Mouse (Mus musculus): ENCODE measurements around the gene Hsf4.
A peak's percentile ranks its signal among the peaks of the same experiment; 100 is the strongest.

Gene Hsf4

DNA sequence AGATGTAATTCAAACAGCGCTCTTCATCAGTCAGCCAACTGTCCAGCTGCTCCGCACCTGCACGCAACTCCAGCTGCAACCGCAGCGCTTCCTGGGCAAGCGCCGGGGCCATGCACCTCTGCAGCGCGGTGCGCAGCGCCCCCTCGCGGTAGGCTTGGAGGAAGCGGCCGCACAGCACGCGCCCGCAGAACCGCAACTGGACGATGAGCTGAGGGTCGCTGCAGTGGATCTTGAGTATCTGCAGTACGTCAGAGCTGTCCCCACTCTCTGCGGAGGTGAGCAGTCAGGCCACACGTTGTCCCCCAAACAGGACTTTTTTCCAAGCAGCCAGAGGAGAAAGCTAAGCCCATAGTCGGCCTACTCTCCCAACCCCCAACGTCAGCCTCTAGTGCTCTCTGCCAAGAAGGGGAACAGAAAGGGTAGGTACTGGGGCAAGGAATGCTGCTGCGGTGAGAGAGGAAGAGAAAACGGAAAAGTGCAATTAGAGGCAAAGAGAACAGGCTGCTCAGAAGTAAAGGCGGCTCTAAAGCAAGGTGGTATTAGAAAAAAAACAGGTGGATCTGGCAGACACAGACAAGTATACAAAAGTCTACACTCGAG, 9.8 kb upstream of the Hsf4 start:
- DNase-seq, result peak; percentile 76

- no peak for DNase-seq
Measured at GRCm38 (mm10) chr8:105260371-105261099, 9.1 kb upstream of the Hsf4 start.

GRCm38 (mm10) chr8:105261326-105261980, 8.1 kb upstream of the Hsf4 start:
- DNase-seq, result no peak

DNA sequence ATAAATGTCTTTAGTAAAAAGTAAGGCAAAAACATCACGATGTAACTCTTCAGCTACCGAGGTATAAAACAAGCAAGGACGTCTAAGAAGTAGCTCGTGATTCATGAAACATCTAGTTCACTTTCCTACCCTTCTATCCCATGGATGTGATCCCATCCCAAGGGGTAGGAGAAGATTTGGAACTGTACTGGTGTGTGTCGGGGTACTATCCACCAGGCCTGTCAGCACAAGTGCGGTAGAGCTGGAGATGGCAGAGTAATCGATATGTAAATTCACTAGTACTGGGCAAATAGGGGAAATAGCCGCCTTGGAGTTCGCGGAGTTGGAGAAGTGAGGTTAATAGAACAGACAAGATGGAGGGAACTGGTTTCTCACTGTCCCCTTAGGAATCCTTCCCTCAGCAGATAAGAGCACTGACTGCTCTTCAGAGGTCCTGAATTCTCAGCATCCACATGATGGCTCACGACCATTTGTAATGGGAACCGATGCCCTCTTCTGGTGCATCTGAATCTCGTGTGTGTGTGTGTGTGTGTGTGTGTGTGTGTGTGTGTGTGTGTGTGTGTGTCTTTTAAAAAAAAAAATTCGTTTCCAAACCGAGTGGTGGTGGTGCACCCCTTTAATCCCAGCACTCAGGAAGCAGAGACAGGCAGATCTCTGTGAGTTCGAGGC, 6.2 kb upstream of the Hsf4 start:
- no peak for DNase-seq

GRCm38 (mm10) chr8:105264024-105264982, 5.3 kb upstream of the Hsf4 start, which contains the start of the genes Tradd and Fbxl8:
Tradd (minus strand) TSS chr8:105264609.
Fbxl8 (plus strand) TSS chr8:105264648.
- peak; percentile 85 for DNase-seq

- peak; percentile 27 for DNase-seq
Measured at GRCm38 (mm10) chr8:105265128-105265527, 4.5 kb upstream of the Hsf4 start.

GRCm38 (mm10) chr8:105266775-105267174, 2.8 kb upstream of the Hsf4 start:
- no peak for DNase-seq

DNA sequence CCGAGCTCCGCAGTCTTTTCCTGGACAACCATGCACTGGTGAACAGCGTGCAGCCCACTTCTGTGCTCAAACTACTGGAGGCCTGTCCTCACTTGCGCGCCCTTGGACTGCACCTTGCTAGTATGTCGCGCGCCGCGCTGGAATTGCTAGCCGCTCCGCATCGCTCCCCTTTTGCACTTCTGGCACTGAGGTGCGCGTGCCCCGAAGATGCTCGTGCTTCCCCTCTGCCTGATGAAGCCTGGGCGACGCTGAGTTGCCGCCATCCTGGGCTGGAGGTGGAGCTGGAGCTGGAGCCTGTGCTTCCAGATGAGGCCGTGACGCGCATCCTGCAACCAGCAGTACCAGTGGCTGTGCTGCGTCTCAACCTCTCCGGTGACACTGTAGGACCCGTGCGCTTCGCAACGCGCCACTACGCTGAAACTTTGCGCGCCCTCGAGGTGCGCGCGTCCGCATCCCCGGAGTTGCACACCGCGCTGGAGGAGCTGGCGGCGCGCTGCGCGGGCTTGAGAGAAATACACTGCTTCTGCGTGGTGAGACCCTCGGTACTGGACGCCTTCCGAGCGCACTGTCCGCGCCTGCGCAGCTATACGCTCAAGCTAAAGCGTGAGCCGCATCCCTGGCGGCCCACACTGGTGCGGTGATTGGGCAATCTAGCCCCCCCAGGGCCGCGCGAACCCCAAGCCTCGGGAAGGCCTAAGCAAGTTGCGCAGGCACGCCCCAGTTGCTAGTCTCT, 1.1 kb upstream of the Hsf4 start:
- peak; percentile 30 for DNase-seq

GRCm38 (mm10) chr8:105269075-105269458, 534 bp upstream of the Hsf4 start:
- no peak for DNase-seq

- DNase-seq, result peak; percentile 8
Measured at GRCm38 (mm10) chr8:105270101-105270915, 707 bp downstream of the Hsf4 start.

- DNase-seq, result no peak
Measured at GRCm38 (mm10) chr8:105270916-105271186, 1.2 kb downstream of the Hsf4 start.

GRCm38 (mm10) chr8:105275387-105275786, 5.8 kb downstream of the Hsf4 start:
- no peak for DNase-seq

DNA sequence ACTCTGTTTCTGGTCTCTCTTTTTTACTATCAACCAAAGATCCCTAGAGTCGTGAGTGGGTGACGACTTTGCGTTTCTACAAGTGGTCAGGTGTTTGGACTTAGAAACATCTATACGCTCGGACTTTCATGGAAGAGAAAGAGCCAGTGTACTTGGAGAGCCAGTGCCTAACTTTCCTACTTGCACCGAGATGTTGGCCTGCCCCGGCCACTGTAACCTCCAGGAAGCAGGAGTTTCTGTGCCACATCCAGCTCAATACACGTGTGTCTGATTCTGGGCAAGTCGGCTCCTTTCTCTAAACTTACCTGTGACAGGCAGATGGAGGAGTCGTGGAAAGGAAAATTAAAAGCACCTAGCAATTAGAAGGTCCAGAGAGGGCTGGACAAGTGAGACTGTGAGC, 6.2 kb downstream of the Hsf4 start, which contains the start of gene Nol3:
Gene Nol3 (plus strand): TSS at position 301 of the 400 bp plus-strand sequence.
- no peak for DNase-seq

DNA sequence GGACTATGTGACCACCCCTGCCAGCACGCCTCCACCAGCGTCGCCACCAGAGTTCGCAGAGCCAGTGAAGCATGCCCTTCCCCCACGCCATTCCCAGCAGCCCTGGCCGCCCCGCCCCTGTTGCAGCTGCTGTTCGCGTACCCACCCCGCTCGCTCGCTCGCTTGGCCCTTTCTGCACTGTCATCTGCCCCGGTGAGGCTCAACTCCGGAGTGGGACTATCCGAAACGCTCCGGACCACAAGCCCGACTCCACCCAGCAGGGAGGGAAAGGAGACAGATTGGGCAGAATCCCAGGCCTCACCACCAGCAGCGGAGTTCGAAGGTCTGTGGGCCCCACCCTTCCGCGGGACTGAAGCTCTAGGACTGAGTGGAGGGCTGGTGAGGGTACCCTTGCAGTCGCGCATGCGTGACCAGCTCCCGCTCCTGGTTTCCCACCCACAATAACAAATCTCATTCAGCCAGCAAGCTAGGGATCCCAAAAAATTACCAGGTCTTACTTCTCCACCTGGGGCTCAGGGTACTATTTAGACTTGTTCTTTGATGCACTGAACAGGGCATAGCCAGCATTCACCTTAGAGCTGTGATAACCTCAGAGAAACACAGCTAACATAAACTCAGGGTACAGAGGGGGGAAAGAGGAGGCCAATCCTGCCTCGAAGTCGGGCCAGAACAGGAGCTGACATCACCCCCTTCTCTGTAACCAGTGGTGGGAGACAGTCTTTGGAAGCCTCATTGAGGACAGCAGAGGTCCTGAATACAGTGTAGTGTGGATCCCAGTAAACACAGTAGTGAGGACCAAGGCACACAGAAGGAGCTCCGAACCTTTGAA, 6.9 kb downstream of the Hsf4 start:
- peak; percentile 54 for DNase-seq

- DNase-seq, result peak; percentile 90
Measured at GRCm38 (mm10) chr8:105278911-105279334, 9.3 kb downstream of the Hsf4 start.

GRCm38 (mm10) chr8:105280567-105280966, 11.0 kb downstream of the Hsf4 start:
- no peak for DNase-seq

DNA sequence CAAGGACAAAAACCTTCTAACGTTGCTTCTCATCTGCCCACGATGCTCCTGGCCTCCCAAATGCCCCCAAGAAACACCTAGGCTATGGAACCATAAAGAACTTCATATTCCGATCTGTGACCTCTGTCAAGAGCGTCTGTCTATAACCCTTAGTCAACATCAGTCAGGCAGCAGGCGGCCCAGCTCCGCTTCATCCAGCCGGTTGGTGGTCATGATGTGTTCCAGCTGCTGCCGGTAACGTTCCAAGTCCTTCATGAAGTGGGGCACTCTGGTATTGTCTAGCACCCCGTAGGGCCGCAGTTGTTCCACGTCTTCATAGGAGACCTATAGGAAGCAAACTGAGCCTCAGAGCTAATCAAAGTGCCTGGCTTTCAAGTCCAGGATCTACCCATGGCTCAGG, 12.2 kb downstream of the Hsf4 start:
- no peak for DNase-seq

DNA sequence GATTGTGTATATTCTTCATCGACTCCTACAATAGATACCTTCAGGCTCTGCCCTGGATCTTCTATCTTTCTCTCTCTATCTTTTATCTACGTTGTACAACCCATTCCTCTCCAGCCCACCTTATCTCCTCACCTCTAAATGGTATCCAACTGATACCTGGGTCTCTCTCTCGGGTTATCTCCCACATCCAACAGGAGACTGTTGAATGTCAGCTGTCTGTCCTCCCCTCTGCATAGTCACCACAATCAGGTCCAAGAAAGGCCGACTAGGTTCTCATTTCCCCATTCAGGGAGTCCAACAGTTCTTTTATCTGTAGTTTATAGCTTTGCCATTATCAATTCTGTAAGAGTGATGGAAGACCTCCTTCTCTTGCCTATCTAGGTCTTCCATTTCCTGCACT, 12.6 kb downstream of the Hsf4 start:
- no peak for DNase-seq

DNA sequence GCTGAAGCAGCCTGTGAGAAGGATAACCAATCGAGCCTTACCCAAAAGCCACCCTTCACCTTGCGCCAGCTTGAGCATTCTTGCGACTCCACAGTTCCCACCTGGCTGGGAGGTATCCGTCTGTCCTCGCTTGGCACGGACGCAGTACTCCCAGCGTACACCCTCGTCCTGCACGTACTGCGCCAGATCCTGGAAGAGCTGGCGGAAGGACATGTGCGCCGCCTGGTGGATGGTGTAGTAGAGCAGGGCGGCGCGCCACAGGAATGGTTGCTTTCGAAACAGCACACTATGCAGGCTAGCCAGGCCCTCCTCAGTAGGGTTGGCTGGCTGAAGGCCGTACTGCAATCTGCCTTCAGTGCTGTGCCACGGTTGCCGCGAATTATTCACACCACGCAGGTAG, 13.5 kb downstream of the Hsf4 start:
- DNase-seq, result peak; percentile 51

DNA sequence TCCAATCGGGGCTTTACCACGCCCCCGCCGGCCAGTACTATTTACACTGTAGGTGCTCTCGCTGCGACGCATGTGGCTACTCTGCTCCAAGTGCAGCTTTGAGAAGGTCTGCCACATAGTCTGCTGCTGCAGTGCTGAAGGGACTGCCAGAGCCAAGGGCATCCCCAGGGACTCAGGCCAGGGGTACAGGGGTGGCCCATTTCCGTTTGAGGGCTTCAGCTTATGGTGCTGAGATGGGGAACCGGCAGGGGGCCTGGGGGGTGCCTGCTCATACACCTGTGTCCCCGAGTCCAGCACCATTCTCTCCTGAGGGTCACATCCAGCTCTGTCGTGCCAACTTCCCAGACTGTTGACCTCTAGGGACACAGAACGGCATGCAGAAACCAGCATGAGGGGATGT, 15.9 kb downstream of the Hsf4 start:
- DNase-seq, result no peak

Measured in kidney, adult 18-20 months (tissue).